Mouse (Mus musculus) embryonic facial prominence, embryonic 14.5 days (tissue): Measurements from ENCODE around the gene Tnn. TPM values are rescaled to one million over a fixed set of nuclear protein-coding genes. Genes with fewer than 3 reads are reported as not detected.

Source experiments
- ATAC-seq: fragments of 200-750 bp; cut with Nextera tagmentation; 2 replicates; pipeline ENCODE4 v1.8.0; 2017; ENCODE audit warnings: low read depth, moderate number of reproducible peaks, moderate TSS enrichment
- DNase-seq: peaks from one replicate; pipeline ENCODE4 v3.0.0-alpha.2; 2015; ENCODE audit warnings: low spot score
- H3K27ac ChIP-seq: fragments of 300-500 bp; sonication (generic); replicated peaks from 2 replicates; pipeline ENCODE4 v1.5.1; 2014; ENCODE audit warnings: low read depth, mild to moderate bottlenecking, low read length, moderate library complexity
- H3K27me3 ChIP-seq: fragments of 300-500 bp; sonication (generic); replicated peaks from 2 replicates; pipeline ENCODE4 v1.6.1; 2014; ENCODE audit warnings: low read length; ENCODE audit not compliant: control insufficient read depth, insufficient read depth
- H3K36me3 ChIP-seq: fragments of 300-500 bp; sonication (generic); 2 replicates; pipeline ENCODE4 v1.6.1; 2014; ENCODE audit warnings: low read length, mixed read lengths; ENCODE audit not compliant: control insufficient read depth, insufficient read depth
- H3K4me1 ChIP-seq: fragments of 300-500 bp; sonication (generic); 2 replicates; pipeline ENCODE4 v1.6.1; 2014; ENCODE audit warnings: antibody characterized with exemption, low read length; ENCODE audit not compliant: control insufficient read depth, insufficient read depth
- H3K4me2 ChIP-seq: fragments of 300-500 bp; sonication (generic); 2 replicates; pipeline ENCODE4 v1.6.1; 2014; ENCODE audit warnings: low read depth, mild to moderate bottlenecking, low read length, moderate library complexity, mixed read lengths
- H3K4me3 ChIP-seq: fragments of 300-500 bp; sonication (generic); 2 replicates; pipeline ENCODE4 v1.5.1; 2014; ENCODE audit warnings: low read depth, mild to moderate bottlenecking, low read length
- H3K9ac ChIP-seq: fragments of 300-500 bp; sonication (generic); 2 replicates; pipeline ENCODE4 v1.6.1; 2014; ENCODE audit warnings: low read depth, mild to moderate bottlenecking, low read length, moderate library complexity, mixed read lengths
- H3K9me3 ChIP-seq: fragments of 300-500 bp; sonication (generic); 2 replicates; pipeline ENCODE4 v1.6.1; 2016; ENCODE audit warnings: low read length; ENCODE audit not compliant: control insufficient read depth
- WGBS: fragments of 180-500 bp; shearing (Covaris S2); extraction: QIAGEN DNeasy Blood & Tissue Kit; methylation state at CpG from one replicate; pipeline ENCODE4 v1.1.7; 2014; 5-methylcytosine and 5-hydroxymethylcytosine counted together
- polyA plus RNA-seq: library from polyadenylated mRNA; unstranded; fragments of >200 nt; fragmentation: Nextera tagmentation; extraction: Ambion mirVana; gene quantifications from 2 replicates; pipeline ENCODE4 v1.2.1, GENCODE M21; 2014

The Tnn gene
- 10.9 and 17.2 TPM in 2 replicates for polyA plus RNA-seq

DNA sequence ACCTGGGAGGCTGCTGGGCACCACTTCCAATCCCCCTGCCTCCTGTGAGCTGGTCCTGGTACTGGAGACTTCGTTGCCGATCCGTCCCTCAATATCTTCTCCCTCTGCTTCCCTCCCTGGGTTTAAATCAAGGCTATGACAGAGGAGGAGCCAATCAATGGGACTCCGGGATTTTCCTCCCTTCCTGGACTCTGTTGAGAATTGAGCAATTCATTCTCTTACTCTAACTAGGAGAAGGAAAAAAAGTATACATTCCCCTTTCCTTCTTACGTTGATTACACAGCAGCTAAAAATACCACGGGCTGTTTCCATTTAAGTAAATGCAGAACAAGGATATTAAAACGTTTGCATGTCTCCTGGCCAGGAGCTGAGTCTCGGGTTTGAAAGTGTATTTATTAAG, at the start of gene Tnn:
Tnn (minus strand) TSS at position 101 of the 400 bp plus-strand sequence.
- no peak for ATAC-seq
- Histone ChIP-seq H3K27ac (0 out of 2 replicates have a peak within 1 kb of the TSS, but pooled peaks have one; percentile 17), H3K4me2 (peak within 1 kb of the TSS; percentile 4; the same call in 1 of the 2 replicates), H3K9me3 (no peaks in the 10 kb centered on the region), H3K9ac (no peak within 1 kb of the TSS), H3K4me3 (no peak within 1 kb of the TSS), H3K27me3 (no peaks in the 10 kb centered on the region), H3K36me3 (no peaks in the 10 kb centered on the region), H3K4me1 (peaks cover 14% of the 10 kb centered on the region; the same call in 1 of the 2 replicates)
- peak; percentile 72 for DNase-seq
- WGBS, result 39% methylated on average over 8 of the region's 8 CpGs

DNA sequence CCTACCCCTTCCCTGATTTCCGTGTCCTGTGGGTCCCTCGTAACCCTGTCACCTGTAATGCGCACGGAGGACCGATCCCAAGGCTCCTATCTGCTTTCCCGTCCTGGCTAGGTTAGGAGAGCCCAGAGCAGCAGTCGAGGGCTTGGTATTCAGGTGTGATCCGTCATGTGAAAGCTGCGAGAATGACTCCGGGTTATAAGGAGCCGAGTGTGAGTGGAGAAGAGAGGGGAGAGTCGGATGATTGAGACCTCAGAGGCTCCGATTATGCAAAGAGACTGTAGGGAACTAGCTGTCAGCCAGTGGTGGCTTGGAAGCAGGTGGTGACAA, 41.9 kb upstream of the Tnn start:
- Histone ChIP-seq H3K9me3 (no peaks in the 10 kb centered on the region), H3K4me1 (0 out of 2 replicates have a peak, but pooled peaks cover 5% of the 10 kb centered on the region), H3K4me3 (peak overlapping the region; percentile 82), H3K36me3 (peaks cover 31% of the 10 kb centered on the region), H3K27me3 (no peaks in the 10 kb centered on the region), H3K4me2 (peak overlapping the region; percentile 85), H3K27ac (peak overlapping the region; percentile 65; the same call in 1 of the 2 replicates), H3K9ac (peak overlapping the region; percentile 86)
- no peak for DNase-seq
- under 1% methylated on average over 13 of the region's 13 CpGs for WGBS
- peak; percentile 34 for ATAC-seq

DNA sequence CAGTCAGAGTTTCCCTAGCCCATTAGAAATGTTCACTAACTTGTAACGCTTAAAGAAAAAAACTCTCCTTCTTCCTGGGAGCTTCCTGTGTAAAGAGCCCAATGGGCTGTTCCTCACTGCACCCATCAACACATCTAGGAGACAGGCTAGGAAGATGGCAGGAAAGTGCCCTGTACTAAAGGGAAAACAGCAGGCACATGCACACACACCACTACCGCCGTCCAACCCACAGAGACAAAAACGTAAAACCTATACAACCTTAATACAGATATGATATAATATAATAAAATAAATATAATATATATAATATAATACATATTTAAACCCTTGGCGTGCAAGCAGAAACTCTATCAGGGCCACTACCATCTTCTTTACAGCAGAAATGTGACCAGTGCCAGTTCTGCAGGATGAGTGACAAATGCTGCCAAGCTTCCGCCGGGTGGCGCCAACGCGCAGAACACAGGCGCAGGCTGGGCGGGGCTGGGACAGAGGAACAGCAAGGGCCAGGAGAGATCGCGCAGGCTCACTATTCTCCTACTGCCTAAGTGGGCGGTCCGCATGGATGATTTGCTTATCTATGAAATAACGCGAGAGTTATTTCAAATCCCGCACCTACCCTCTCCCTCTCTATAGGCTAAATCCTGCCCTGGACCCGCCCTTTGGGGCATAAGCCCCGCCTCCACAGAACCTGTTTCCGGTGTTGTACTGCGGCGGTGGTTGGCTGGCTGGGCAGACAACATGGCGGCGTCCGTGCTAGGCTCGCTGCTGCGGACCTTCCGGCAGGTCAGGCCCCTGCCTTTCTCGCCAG, 41.4 kb upstream of the Tnn start, which contains the start of gene Mrps14:
Mrps14 (plus strand) TSS at position 687 of the 808 bp plus-strand sequence.
- Histone ChIP-seq H3K27ac (peak within 1 kb of the TSS; percentile 65; the same call in 1 of the 2 replicates), H3K36me3 (peaks cover 26% of the 10 kb centered on the region), H3K4me2 (peak within 1 kb of the TSS; percentile 85), H3K9me3 (no peaks in the 10 kb centered on the region), H3K4me1 (0 out of 2 replicates have a peak, but pooled peaks cover 5% of the 10 kb centered on the region), H3K27me3 (no peaks in the 10 kb centered on the region), H3K4me3 (peak within 1 kb of the TSS; percentile 82), H3K9ac (peak within 1 kb of the TSS; percentile 86)
- 8% methylated on average over 30 of the region's 31 CpGs for whole genome bisulfite sequencing
- DNase-seq (peak; percentile 100), ATAC-seq (peak; percentile 99)

DNA sequence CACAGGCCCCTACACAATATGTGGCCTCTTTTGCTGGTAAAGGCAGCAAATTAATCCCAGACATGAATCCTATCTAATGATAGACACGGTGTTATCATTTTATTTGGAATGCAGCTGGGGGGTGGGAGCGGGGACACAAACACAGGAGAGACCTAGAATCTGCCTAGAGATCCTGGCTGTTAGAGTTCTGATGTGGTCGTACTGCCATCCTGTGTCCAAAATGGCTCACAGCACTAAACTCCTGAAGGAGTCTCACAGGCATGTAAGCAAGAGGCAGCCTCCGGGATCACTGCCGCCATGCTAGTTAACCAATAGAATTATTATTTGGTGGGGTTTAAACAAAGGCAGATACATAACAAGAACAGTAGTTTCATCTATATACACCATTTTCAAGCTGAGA, 31.1 kb upstream of the Tnn start:
- no peak overlapping the region for H3K4me3 ChIP-seq
- H3K27ac ChIP-seq, result no peak overlapping the region
- ATAC-seq, result peak; percentile 85
- DNase-seq, result peak; percentile 70
- 10% methylated on average over 5 of the region's 5 CpGs for WGBS
- no peaks in the 10 kb centered on the region for H3K27me3 ChIP-seq
- no peak overlapping the region for H3K9ac ChIP-seq
- peaks cover 3% of the 10 kb centered on the region; the same call in 1 of the 2 replicates for H3K4me1 ChIP-seq
- no peaks in the 10 kb centered on the region for H3K36me3 ChIP-seq
- H3K4me2 ChIP-seq, result peak overlapping the region; percentile 5; the same call in 1 of the 2 replicates
- no peaks in the 10 kb centered on the region for H3K9me3 ChIP-seq

- no peak overlapping the region for H3K4me3 ChIP-seq
- H3K9ac ChIP-seq, result no peak overlapping the region
- H3K27ac ChIP-seq, result no peak overlapping the region
- ATAC-seq (no peak), DNase-seq (no peak)
- 73% methylated on average over 4 of the region's 4 CpGs for WGBS
- H3K27me3 ChIP-seq, result no peaks in the 10 kb centered on the region
- H3K9me3 ChIP-seq, result no peaks in the 10 kb centered on the region
- H3K4me2 ChIP-seq, result no peak overlapping the region
- H3K36me3 ChIP-seq, result no peaks in the 10 kb centered on the region
- H3K4me1 ChIP-seq, result peaks cover 3% of the 10 kb centered on the region; the same call in 1 of the 2 replicates
Observed at GRCm38 (mm10) chr1:160181216-160181615, 27.8 kb upstream of the Tnn start.

DNA sequence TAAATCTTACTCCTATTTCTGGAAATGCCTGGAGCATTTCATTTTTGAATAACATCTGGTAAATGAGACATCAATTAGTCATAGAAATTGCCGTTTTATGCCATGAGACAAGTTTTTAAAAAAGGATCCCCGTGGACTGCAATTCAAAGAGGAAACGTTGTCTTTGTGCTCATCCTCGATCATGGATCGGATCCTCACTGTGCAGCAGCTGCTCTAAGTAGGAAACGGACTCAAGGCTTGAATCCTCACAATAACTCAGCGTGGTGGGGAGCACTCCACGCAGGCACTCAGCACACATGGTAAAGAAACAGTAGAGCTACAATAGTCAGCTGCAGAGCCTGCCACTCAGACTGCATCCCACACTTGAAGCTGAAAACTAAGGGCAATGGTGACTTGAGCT, 23.5 kb upstream of the Tnn start:
- 60% methylated on average over 8 of the region's 8 CpGs for WGBS
- DNase-seq (no peak), ATAC-seq (no peak)
- 0 out of 2 replicates have a peak, but pooled peaks cover under 1% of the 10 kb centered on the region for H3K4me1 ChIP-seq
- no peak overlapping the region for H3K4me2 ChIP-seq
- H3K36me3 ChIP-seq, result no peaks in the 10 kb centered on the region
- no peaks in the 10 kb centered on the region for H3K27me3 ChIP-seq
- H3K4me3 ChIP-seq, result no peak overlapping the region
- H3K27ac ChIP-seq, result no peak overlapping the region
- no peak overlapping the region for H3K9ac ChIP-seq
- H3K9me3 ChIP-seq, result no peaks in the 10 kb centered on the region

- no peak overlapping the region for H3K4me2 ChIP-seq
- H3K4me1 ChIP-seq, result no peaks in the 10 kb centered on the region
- H3K9me3 ChIP-seq, result no peaks in the 10 kb centered on the region
- H3K36me3 ChIP-seq, result no peaks in the 10 kb centered on the region
- no peaks in the 10 kb centered on the region for H3K27me3 ChIP-seq
- ATAC-seq, result no peak
- no peak overlapping the region for H3K4me3 ChIP-seq
- DNase-seq, result no peak
- no peak overlapping the region for H3K27ac ChIP-seq
- 64% methylated on average over 3 of the region's 5 CpGs for WGBS
- H3K9ac ChIP-seq, result no peak overlapping the region
Observed at GRCm38 (mm10) chr1:160166600-160166999, 13.2 kb upstream of the Tnn start.

DNA sequence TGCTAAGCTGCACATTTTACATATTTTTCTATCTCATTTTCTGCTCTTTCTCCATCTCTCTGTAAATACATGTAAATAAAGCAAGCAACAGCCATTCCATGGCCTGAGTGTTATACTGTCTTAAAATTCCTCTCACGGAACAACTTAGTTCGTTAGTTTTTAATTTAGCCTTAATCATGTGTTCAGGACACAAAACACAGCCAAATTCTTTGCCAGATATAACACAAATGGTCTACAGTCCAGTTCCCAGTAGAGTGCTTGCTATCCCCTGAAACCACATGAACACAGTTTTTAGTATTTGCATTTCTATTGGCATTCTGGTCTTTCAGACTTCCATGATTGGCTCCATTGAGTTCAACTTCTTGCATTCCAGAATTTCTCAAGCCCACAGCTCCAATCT, 4.8 kb upstream of the Tnn start:
- peaks cover 6% of the 10 kb centered on the region; the same call in 1 of the 2 replicates for H3K4me1 ChIP-seq
- H3K4me2 ChIP-seq, result no peak overlapping the region
- ATAC-seq, result no peak
- no peaks in the 10 kb centered on the region for H3K27me3 ChIP-seq
- no peak overlapping the region for H3K9ac ChIP-seq
- H3K36me3 ChIP-seq, result no peaks in the 10 kb centered on the region
- 87% methylated on average over 2 of the region's 2 CpGs for WGBS
- no peaks in the 10 kb centered on the region for H3K9me3 ChIP-seq
- no peak overlapping the region for H3K27ac ChIP-seq
- H3K4me3 ChIP-seq, result no peak overlapping the region
- DNase-seq, result no peak
